Mouse (Mus musculus): ENCODE data around the gene Gngt1. TPM values are rescaled to one million over a fixed set of nuclear protein-coding genes. Genes with fewer than 3 reads are reported as not detected.

Gene Gngt1
- not detected in 2 replicates for polyA plus RNA-seq (2012; rRNA removed)

GRCm38 (mm10) chr6:3993492-3993891 is at the start of gene Gngt1:
Gene Gngt1 (plus strand): TSS chr6:3993792.

GRCm38 (mm10) chr6:3988750-3989149 is 4.8 kb upstream of the Gngt1 start, which contains the start of gene Tfpi2:
Gene Tfpi2 (minus strand): TSS chr6:3988919.

GRCm38 (mm10) chr6:4003890-4004306 is 10.3 kb downstream of the Gngt1 start, which contains the start of gene Gng11:
Gene Gng11 (plus strand): TSS chr6:4003904.

Other genes starting within 250 kb of the Gngt1 start
- 0.44 and 0.72 TPM in 2 replicates for gene Calcr, start 229.1 kb upstream of the Gngt1 start, polyA plus RNA-seq (2012; rRNA removed)
- 0.91 and 1.2 TPM in 2 replicates for gene Tfpi2, start 4.9 kb upstream of the Gngt1 start, polyA plus RNA-seq (2012; rRNA removed)
- 15.1 and 20.6 TPM in 2 replicates for gene Gng11, start 10.1 kb downstream of the Gngt1 start, polyA plus RNA-seq (2012; rRNA removed)
- gene Bet1, start 93.2 kb downstream of the Gngt1 start, polyA plus RNA-seq (2012; rRNA removed) = 29.6 and 45.7 TPM in 2 replicates

Measured in central nervous system, embryonic 11.5 days (tissue).